ENCODE assay signal across 15 mouse cellular contexts in genomic region chr6:103558037-103558893, GRCm38 (mm10). TPM values are rescaled to one million over a fixed set of nuclear protein-coding genes. Genes with fewer than 3 reads are reported as not detected.
A peak's percentile ranks its signal among the peaks of the same experiment; 100 is the strongest.
DNase-seq lines count a peak whose midpoint lies in the region; ATAC-seq and TF ChIP-seq lines count a peak whose summit lies in the region.
"Had no signal": no experiment of that assay in that cellular context is flagged by ENCODE, and none has a peak within 500 bp of the region (broad histone marks: within the 10 kb centered on the region; RNA-seq: fewer than 3 reads in every experiment).

No protein-coding gene starts in this region.

- H3K9ac ChIP-seq in forebrain, embryonic 16.5 days (replicated peaks; ENCODE audit: low read depth, low read length) = no peak overlapping the region
- H3K9ac ChIP-seq in midbrain, embryonic 15.5 days = no peak overlapping the region
- H3K9ac ChIP-seq: embryonic facial prominence, embryonic 12.5 days; intestine, embryonic 15.5 days had no signal

- intact Hi-C loops in gastrocnemius, postnatal 14 days (cut with DNase I; ENCODE audit: low total_unique reads) = no loop called here

- H3K36me3 ChIP-seq in forebrain, embryonic 16.5 days (ENCODE audit: control insufficient read depth, insufficient read depth) = no peaks in the 10 kb centered on the region
- H3K36me3 ChIP-seq in midbrain, embryonic 15.5 days (replicated peaks) = no peaks in the 10 kb centered on the region
- H3K36me3 ChIP-seq: embryonic facial prominence, embryonic 12.5 days; intestine, embryonic 15.5 days had no signal

- ATAC-seq in cerebellum, adult (ENCODE audit: insufficient number of reproducible peaks, low FRiP score, low TSS enrichment) = peak; percentile 24
- peak; percentile 64 for ATAC-seq in forebrain, embryonic 16.5 days
- ATAC-seq in midbrain, embryonic 15.5 days (replicated peaks) = peak; percentile 59
- ATAC-seq: intestine, embryonic 15.5 days had no signal

- no peaks in the 10 kb centered on the region for H3K9me3 ChIP-seq in forebrain, embryonic 16.5 days (ENCODE audit: control insufficient read depth, low read length)
- H3K9me3 ChIP-seq in midbrain, embryonic 15.5 days = no peaks in the 10 kb centered on the region
- H3K9me3 ChIP-seq: embryonic facial prominence, embryonic 12.5 days; intestine, embryonic 15.5 days had no signal

- WGBS in forebrain, embryonic 16.5 days = 18% methylated on average over 5 of the region's 5 CpGs
- 31% methylated on average over 5 of the region's 5 CpGs for WGBS in midbrain, embryonic 15.5 days

- H3K4me2 ChIP-seq in forebrain, embryonic 16.5 days (ENCODE audit: low read length) = peak overlapping the region; percentile 29
- peak overlapping the region; percentile 22; the same call in 1 of the 2 replicates for H3K4me2 ChIP-seq in midbrain, embryonic 15.5 days
- H3K4me2 ChIP-seq: embryonic facial prominence, embryonic 12.5 days; intestine, embryonic 15.5 days had no signal

- H3K27ac ChIP-seq in layer of hippocampus, adult 2 months = peak overlapping the region; percentile 72
- peak overlapping the region; percentile 79 for H3K27ac ChIP-seq in forebrain, embryonic 16.5 days (ENCODE audit: low read length)
- peak overlapping the region; percentile 64 for H3K27ac ChIP-seq in midbrain, embryonic 15.5 days
- H3K27ac ChIP-seq: embryonic facial prominence, embryonic 12.5 days; heart, adult 2 months; intestine, embryonic 15.5 days had no signal

- peak overlapping the region; percentile 6 for H3K4me3 ChIP-seq in layer of hippocampus, adult 2 months
- no peak overlapping the region for H3K4me3 ChIP-seq in forebrain, embryonic 16.5 days (replicated peaks; ENCODE audit: low read length)
- no peak overlapping the region for H3K4me3 ChIP-seq in midbrain, embryonic 15.5 days
- H3K4me3 ChIP-seq: embryonic facial prominence, embryonic 12.5 days; heart, adult 2 months; intestine, embryonic 15.5 days had no signal

- no peaks in the 10 kb centered on the region for H3K27me3 ChIP-seq in forebrain, embryonic 16.5 days (replicated peaks; ENCODE audit: control insufficient read depth, insufficient read depth, low read length)
- no peaks in the 10 kb centered on the region for H3K27me3 ChIP-seq in midbrain, embryonic 15.5 days (replicated peaks)
- H3K27me3 ChIP-seq: embryonic facial prominence, embryonic 12.5 days; intestine, embryonic 15.5 days had no signal

- TF ChIP-seq CTCF in layer of hippocampus, adult 2 months (conservative IDR thresholded peaks at IDR 0.05) = no peak

- DNase-seq in cerebellum, adult 8-10 months = no peak
- DNase-seq in layer of hippocampus, adult 2 months (ENCODE audit: low spot score in 2 of 2) = no peak
- no peak for DNase-seq in layer of hippocampus, postnatal 14 days (ENCODE audit: low spot score in 2 of 2)
- no peak for DNase-seq in gastrocnemius, postnatal 14 days
- DNase-seq in right cerebral cortex, postnatal 14 days = no peak
- DNase-seq: lung, adult 2 months; thymus, postnatal 36 days had no signal

- peaks cover 25% of the 10 kb centered on the region for H3K4me1 ChIP-seq in forebrain, embryonic 16.5 days (replicated peaks; ENCODE audit: control insufficient read depth, insufficient read depth, low read length)
- H3K4me1 ChIP-seq in midbrain, embryonic 15.5 days = peaks cover 30% of the 10 kb centered on the region
- H3K4me1 ChIP-seq: embryonic facial prominence, embryonic 12.5 days had no signal

RNA-seq across cellular contexts. Expression of gene Chl1, which starts 47.9 kb away (rescaled TPM):
- 100 to 1,000 TPM; 165 to 170 TPM for total RNA-seq in layer of hippocampus, adult 2 months (2021)
- 100 to 1,000 TPM; 172 to 190 TPM for total RNA-seq in layer of hippocampus, postnatal 14 days (2021)
- polyA plus RNA-seq in forebrain, embryonic 16.5 days (2015; fragmentation: Nextera tagmentation; extraction: Ambion mirVana) = 121 and 127 TPM in 2 replicates
- polyA plus RNA-seq in midbrain, embryonic 15.5 days (2015; fragmentation: Nextera tagmentation; extraction: Ambion mirVana) = 141 and 166 TPM in 2 replicates
- total RNA-seq in gastrocnemius, postnatal 14 days (2021) = 1 to 10 TPM; 1.1 to 1.3 TPM
- total RNA-seq: monocyte, adult 5-6 weeks had no signal
- polyA plus RNA-seq: liver, adult 2 months had no signal

Comparison
In these comparisons a context has a peak if more than half of its experiments do, and no peak if none do; other contexts are left out.
1. RNA of gene Chl1, which starts 47.9 kb away (total RNA-seq): 172 to 190 TPM in layer of hippocampus, postnatal 14 days and 165 to 170 TPM in layer of hippocampus, adult 2 months; 1.1 to 1.3 TPM in gastrocnemius, postnatal 14 days; every median in the first group is over 10 times any median in the second.
2. Peak in every context shown above with its lines, with median percentiles within 50 percentile points of each other: ATAC-seq and H3K27ac ChIP-seq.